Mouse (Mus musculus) lung, embryonic 16.5 days (tissue): Measurements from ENCODE around the gene Gm10320. TPM values are rescaled to one million over a fixed set of nuclear protein-coding genes. Genes with fewer than 3 reads are reported as not detected.

Experiments used
- ATAC-seq: fragments of 200-750 bp; cut with Nextera tagmentation; 2 replicates; pipeline ENCODE4 v1.8.0; 2017; ENCODE audit warnings: low read depth, mild to moderate bottlenecking, moderate library complexity
- H3K27ac ChIP-seq: fragments of 300-500 bp; sonication (generic); 2 replicates; pipeline ENCODE4 v1.5.1; 2014; ENCODE audit warnings: mild to moderate bottlenecking, control low read depth, low read length
- H3K27me3 ChIP-seq: fragments of 300-500 bp; sonication (generic); 2 replicates; pipeline ENCODE4 v1.6.1; 2014; ENCODE audit warnings: low read depth, low read length, mixed read lengths; ENCODE audit not compliant: control insufficient read depth, insufficient read depth
- H3K36me3 ChIP-seq: fragments of 300-500 bp; sonication (generic); 2 replicates; pipeline ENCODE4 v1.6.1; 2014; ENCODE audit warnings: low read length; ENCODE audit not compliant: control insufficient read depth, insufficient read depth
- H3K4me1 ChIP-seq: fragments of 300-500 bp; sonication (generic); replicated peaks from 2 replicates; pipeline ENCODE4 v1.6.1; 2014; ENCODE audit warnings: low read length, mixed read lengths; ENCODE audit not compliant: control insufficient read depth, insufficient read depth
- H3K4me2 ChIP-seq: fragments of 300-500 bp; sonication (generic); 2 replicates; pipeline ENCODE4 v1.6.1; 2014; ENCODE audit warnings: low read depth, low read length, control low read depth
- H3K4me3 ChIP-seq: fragments of 300-500 bp; sonication (generic); 2 replicates; pipeline ENCODE4 v1.5.1; 2014; ENCODE audit warnings: mild to moderate bottlenecking, low read length, control low read depth
- H3K9ac ChIP-seq: fragments of 300-500 bp; sonication (generic); 2 replicates; pipeline ENCODE4 v1.6.1; 2014; ENCODE audit warnings: low read length, control low read depth
- H3K9me3 ChIP-seq: fragments of 300-500 bp; sonication (generic); 2 replicates; pipeline ENCODE4 v1.6.1; 2016; ENCODE audit warnings: low read length; ENCODE audit not compliant: control insufficient read depth
- WGBS: fragments of 180-500 bp; shearing (Covaris S2); extraction: QIAGEN DNeasy Blood & Tissue Kit; methylation state at CpG from one replicate; pipeline ENCODE4 v1.1.7; 2014; 5-methylcytosine and 5-hydroxymethylcytosine counted together
- polyA plus RNA-seq: library from polyadenylated mRNA; unstranded; fragments of >200 nt; fragmentation: Nextera tagmentation; extraction: Ambion mirVana; gene quantifications from 2 replicates; pipeline ENCODE4 v1.2.1, GENCODE M21; 2015

Gm10320 gene
- polyA plus RNA-seq: 1.2 and 1.8 TPM in 2 replicates

- no peaks in the 10 kb centered on the region for H3K4me1 ChIP-seq
- no peaks in the 10 kb centered on the region for H3K27me3 ChIP-seq
- H3K9ac ChIP-seq: no peak within 1 kb of the TSS
- H3K4me3 ChIP-seq: no peak within 1 kb of the TSS
- H3K27ac ChIP-seq: no peak within 1 kb of the TSS
- no peak for ATAC-seq
- no peaks in the 10 kb centered on the region for H3K9me3 ChIP-seq
- H3K36me3 ChIP-seq: no peaks in the 10 kb centered on the region
- no peak within 1 kb of the TSS for H3K4me2 ChIP-seq
- WGBS: 81% methylated on average over 3 of the region's 3 CpGs
Observed at GRCm38 (mm10) chr13:98491909-98492308, at the start of gene Gm10320. Gene Gm10320, minus strand, starts transcription at chr13:98492001.

GRCm38 (mm10) chr13:98541601-98542000 is 49.8 kb upstream of the Gm10320 start:
- H3K9me3 ChIP-seq: no peaks in the 10 kb centered on the region
- no peak for ATAC-seq
- no peak overlapping the region for H3K9ac ChIP-seq
- H3K27me3 ChIP-seq: no peaks in the 10 kb centered on the region
- no peak overlapping the region for H3K4me2 ChIP-seq
- no peak overlapping the region for H3K4me3 ChIP-seq
- H3K27ac ChIP-seq: no peak overlapping the region
- WGBS: 71% methylated on average over 2 of the region's 2 CpGs
- peaks cover 3% of the 10 kb centered on the region; the same call in 1 of the 2 replicates for H3K4me1 ChIP-seq
- no peaks in the 10 kb centered on the region for H3K36me3 ChIP-seq

- Histone ChIP-seq H3K9ac (no peak overlapping the region), H3K36me3 (no peaks in the 10 kb centered on the region), H3K9me3 (no peaks in the 10 kb centered on the region), H3K27me3 (0 out of 2 replicates have a peak, but pooled peaks cover 2% of the 10 kb centered on the region), H3K4me2 (no peak overlapping the region), H3K4me1 (no peaks in the 10 kb centered on the region), H3K4me3 (no peak overlapping the region), H3K27ac (no peak overlapping the region)
- no peak for ATAC-seq
- WGBS: 79% methylated on average over 3 of the region's 3 CpGs
Observed at GRCm38 (mm10) chr13:98540206-98540605, 48.4 kb upstream of the Gm10320 start.

GRCm38 (mm10) chr13:98539311-98539710 is 47.5 kb upstream of the Gm10320 start:
- Histone ChIP-seq H3K9ac (no peak overlapping the region), H3K27ac (no peak overlapping the region), H3K4me1 (peaks cover 5% of the 10 kb centered on the region), H3K4me2 (no peak overlapping the region), H3K9me3 (no peaks in the 10 kb centered on the region), H3K27me3 (0 out of 2 replicates have a peak, but pooled peaks cover 2% of the 10 kb centered on the region), H3K36me3 (no peaks in the 10 kb centered on the region), H3K4me3 (no peak overlapping the region)
- 47% methylated on average over 7 of the region's 7 CpGs for WGBS
- no peak for ATAC-seq

GRCm38 (mm10) chr13:98538587-98538986 is 46.8 kb upstream of the Gm10320 start:
- 73% methylated on average over 5 of the region's 5 CpGs for WGBS
- Histone ChIP-seq H3K4me1 (peaks cover 11% of the 10 kb centered on the region), H3K9ac (no peak overlapping the region), H3K4me2 (no peak overlapping the region), H3K36me3 (no peaks in the 10 kb centered on the region), H3K4me3 (no peak overlapping the region), H3K9me3 (no peaks in the 10 kb centered on the region), H3K27ac (no peak overlapping the region), H3K27me3 (0 out of 2 replicates have a peak, but pooled peaks cover 2% of the 10 kb centered on the region)
- no peak for ATAC-seq

- no peak overlapping the region for H3K4me2 ChIP-seq
- H3K9me3 ChIP-seq: peaks cover 4% of the 10 kb centered on the region; the same call in 1 of the 2 replicates
- H3K27ac ChIP-seq: no peak overlapping the region
- no peak overlapping the region for H3K9ac ChIP-seq
- peaks cover 17% of the 10 kb centered on the region for H3K4me1 ChIP-seq
- H3K4me3 ChIP-seq: no peak overlapping the region
- no peak for ATAC-seq
- 23% methylated on average over 2 of the region's 2 CpGs for WGBS
- H3K36me3 ChIP-seq: no peaks in the 10 kb centered on the region
- H3K27me3 ChIP-seq: peaks cover 5% of the 10 kb centered on the region; the same call in 1 of the 2 replicates
Observed at GRCm38 (mm10) chr13:98534913-98535262, 43.1 kb upstream of the Gm10320 start.

GRCm38 (mm10) chr13:98534190-98534912 is 42.5 kb upstream of the Gm10320 start:
- peak overlapping the region; percentile 45 for H3K4me2 ChIP-seq
- ATAC-seq: peak; percentile 82
- peaks cover 4% of the 10 kb centered on the region; the same call in 1 of the 2 replicates for H3K9me3 ChIP-seq
- H3K4me1 ChIP-seq: peaks cover 17% of the 10 kb centered on the region
- 10% methylated on average over 18 of the region's 18 CpGs for WGBS
- H3K9ac ChIP-seq: no peak overlapping the region
- peaks cover 5% of the 10 kb centered on the region; the same call in 1 of the 2 replicates for H3K27me3 ChIP-seq
- H3K4me3 ChIP-seq: peak overlapping the region; percentile 15; the same call in 1 of the 2 replicates
- H3K36me3 ChIP-seq: no peaks in the 10 kb centered on the region
- H3K27ac ChIP-seq: no peak overlapping the region

- H3K4me3 ChIP-seq: no peak overlapping the region
- H3K4me2 ChIP-seq: no peak overlapping the region
- peak; percentile 39; the same call in 1 of the 2 replicates for ATAC-seq
- H3K9ac ChIP-seq: no peak overlapping the region
- peaks cover 5% of the 10 kb centered on the region; the same call in 1 of the 2 replicates for H3K27me3 ChIP-seq
- H3K27ac ChIP-seq: no peak overlapping the region
- WGBS: 18% methylated on average over 9 of the region's 9 CpGs
- H3K36me3 ChIP-seq: no peaks in the 10 kb centered on the region
- peaks cover 4% of the 10 kb centered on the region; the same call in 1 of the 2 replicates for H3K9me3 ChIP-seq
- H3K4me1 ChIP-seq: peaks cover 17% of the 10 kb centered on the region
Observed at GRCm38 (mm10) chr13:98533415-98533814, 41.6 kb upstream of the Gm10320 start.

- peaks cover 17% of the 10 kb centered on the region for H3K4me1 ChIP-seq
- H3K27ac ChIP-seq: no peak overlapping the region
- H3K4me2 ChIP-seq: no peak overlapping the region
- no peak overlapping the region for H3K4me3 ChIP-seq
- no peak overlapping the region for H3K9ac ChIP-seq
- WGBS: 49% methylated on average over 12 of the region's 12 CpGs
- ATAC-seq: no peak
- no peaks in the 10 kb centered on the region for H3K36me3 ChIP-seq
- peaks cover 5% of the 10 kb centered on the region; the same call in 1 of the 2 replicates for H3K27me3 ChIP-seq
- peaks cover 4% of the 10 kb centered on the region; the same call in 1 of the 2 replicates for H3K9me3 ChIP-seq
Observed at GRCm38 (mm10) chr13:98532699-98533375, 41.0 kb upstream of the Gm10320 start.
